Mouse (Mus musculus) testis, adult 10 weeks (tissue): ENCODE data around the gene Zfp787. TPM values are rescaled to one million over a fixed set of nuclear protein-coding genes. Genes with fewer than 3 reads are reported as not detected.

Source experiments
- polyA plus RNA-seq: library from polyadenylated mRNA; stranded (reverse); fragments of 350-450 nt; fragmentation: Illumina TruSeq; extraction: RNeasy Lipid Tissue Mini Kit (QIAGEN cat#74804); gene quantifications from one replicate; pipeline ENCODE4 v1.2.3, GENCODE M21; 2014; ENCODE audit warnings: low read depth, low replicate concordance

The Zfp787 gene
- polyA plus RNA-seq, result 6.3 TPM

DNA sequence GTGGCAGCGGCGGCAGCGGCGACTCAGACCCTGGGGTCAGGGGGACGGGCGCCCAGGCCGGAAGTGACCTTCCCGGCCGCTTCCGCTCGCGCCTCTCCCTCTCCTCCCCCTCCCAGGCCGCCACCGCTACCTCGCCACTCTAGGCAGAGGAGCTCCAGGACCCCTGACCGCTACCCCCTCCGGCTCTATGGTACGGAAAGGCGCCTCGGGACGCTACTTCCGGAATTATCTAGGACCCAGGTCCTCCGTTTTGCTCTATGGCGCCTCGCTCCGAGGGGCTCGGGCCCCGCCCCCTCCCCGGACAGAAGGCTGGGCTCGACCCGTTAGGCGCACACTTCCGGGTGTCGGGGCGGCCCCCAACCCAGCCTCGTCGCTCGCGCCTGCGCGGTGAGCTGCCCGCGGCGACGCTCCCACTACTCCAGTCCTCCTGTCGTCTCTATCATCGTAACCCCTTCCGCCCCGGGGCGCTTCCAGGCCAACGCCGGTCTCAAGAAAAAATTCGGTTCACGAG lies at the start of gene Zfp787:
Zfp787 (minus strand) TSS at position 97 of the 511 bp plus-strand sequence.

DNA sequence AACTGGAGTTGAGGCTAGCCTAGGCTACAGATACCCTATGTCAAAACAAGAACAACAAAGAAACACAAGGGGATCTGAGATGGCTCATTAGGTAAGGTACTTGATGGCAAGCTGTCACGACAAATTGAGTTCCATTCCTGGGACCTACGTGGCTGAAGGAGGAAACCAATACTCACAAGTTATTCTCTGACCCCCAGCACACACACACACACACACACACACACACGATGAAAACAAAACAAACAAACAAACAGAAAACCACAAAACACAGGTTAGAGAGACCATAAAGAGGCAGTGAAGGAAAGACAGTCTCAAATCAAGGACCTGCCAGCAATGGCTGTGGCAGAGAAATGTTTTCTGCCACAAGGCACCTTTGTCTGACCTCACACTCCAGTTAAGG lies 41.0 kb upstream of the Zfp787 start, which contains the start of gene Galp:
Galp (plus strand) TSS at position 301 of the 400 bp plus-strand sequence.

DNA sequence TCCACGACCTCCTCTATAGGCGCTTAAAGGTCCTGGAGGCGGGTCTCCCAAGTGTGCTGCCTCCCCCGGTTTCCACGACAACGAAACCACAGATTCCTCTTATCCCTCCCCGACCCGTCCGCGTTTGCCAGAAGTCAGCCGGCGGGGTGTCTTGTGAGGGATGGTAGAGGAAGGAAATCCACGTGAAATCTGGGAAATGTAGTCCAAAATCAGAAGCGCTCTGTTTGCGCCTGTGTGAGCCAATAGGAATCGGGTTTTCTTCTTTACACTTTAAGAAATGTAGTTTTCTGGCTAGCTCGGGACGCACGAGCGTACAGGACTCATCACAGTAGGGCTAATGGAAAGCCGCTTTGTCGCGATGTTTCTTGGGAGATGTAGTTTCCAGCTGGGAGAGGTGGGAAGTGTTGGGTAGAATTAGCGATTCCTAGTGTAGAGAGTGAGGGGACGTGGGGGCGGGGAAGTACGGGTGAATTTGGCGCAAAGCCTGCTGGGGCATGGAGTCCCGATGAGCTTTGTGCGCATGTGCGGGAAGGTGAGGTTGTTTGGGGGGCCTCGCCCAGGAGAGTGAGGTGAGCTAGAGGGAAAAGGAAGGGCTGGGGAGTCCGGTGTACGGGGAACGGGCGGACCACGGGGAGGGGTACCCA lies 16.3 kb upstream of the Zfp787 start, which contains the start of gene Zfp444:
Zfp444 (plus strand) TSS at position 221 of the 644 bp plus-strand sequence.

Other genes with a start within 250 kb of the Zfp787 start
- gene Vmn1r65, start 145.0 kb downstream of the Zfp787 start, polyA plus RNA-seq, result 0.69 TPM
- gene Nlrp4c, start 110.8 kb downstream of the Zfp787 start, polyA plus RNA-seq, result 7.5 TPM
- 4.7 TPM for gene Zfp444, start 16.2 kb upstream of the Zfp787 start, polyA plus RNA-seq
- 0.39 TPM for gene Galp, start 41.1 kb upstream of the Zfp787 start, polyA plus RNA-seq
- 0.80 TPM for gene Zscan5b, start 66.3 kb upstream of the Zfp787 start, polyA plus RNA-seq
- not detected for gene Epp13, start 96.7 kb upstream of the Zfp787 start, polyA plus RNA-seq
- gene Zfp667, start 130.6 kb upstream of the Zfp787 start, polyA plus RNA-seq, result 19.8 TPM
- 7.7 TPM for gene Zfp583, start 175.3 kb upstream of the Zfp787 start, polyA plus RNA-seq
- 3.0 TPM for gene Gm3854, start 187.8 kb upstream of the Zfp787 start, polyA plus RNA-seq
- gene Zfp78, start 207.3 kb upstream of the Zfp787 start, polyA plus RNA-seq, result 18.0 TPM
- 9.9 TPM for gene Zfp28, start 227.3 kb upstream of the Zfp787 start, polyA plus RNA-seq
- gene Smim17, start 242.7 kb upstream of the Zfp787 start, polyA plus RNA-seq, result 2.9 TPM